Mouse (Mus musculus) heart, embryonic 12.5 days (tissue): ENCODE results near the gene Sash1. TPM values are rescaled to one million over a fixed set of nuclear protein-coding genes. Genes with fewer than 3 reads are reported as not detected.

Source experiments
- ATAC-seq: fragments of 200-750 bp; cut with Nextera tagmentation; 2 replicates; pipeline ENCODE4 v1.8.0; 2017; ENCODE audit warnings: moderate TSS enrichment, moderate library complexity; ENCODE audit not compliant: insufficient number of reproducible peaks, low FRiP score
- H3K27ac ChIP-seq: fragments of 300-500 bp; sonication (generic); 2 replicates; pipeline ENCODE4 v1.5.1; 2016; ENCODE audit warnings: mild to moderate bottlenecking, moderate library complexity; ENCODE audit not compliant: poor library complexity, severe bottlenecking
- H3K27me3 ChIP-seq: fragments of 300-500 bp; sonication (generic); replicated peaks from 2 replicates; pipeline ENCODE4 v1.6.1; 2016; ENCODE audit warnings: mild to moderate bottlenecking, moderate library complexity
- H3K36me3 ChIP-seq: fragments of 300-500 bp; sonication (generic); 2 replicates; pipeline ENCODE4 v1.6.1; 2016; ENCODE audit warnings: mild to moderate bottlenecking, moderate library complexity
- H3K4me1 ChIP-seq: fragments of 300-500 bp; sonication (generic); replicated peaks from 2 replicates; pipeline ENCODE4 v1.6.1; 2016; ENCODE audit warnings: mild to moderate bottlenecking
- H3K4me2 ChIP-seq: fragments of 300-500 bp; sonication (generic); 2 replicates; pipeline ENCODE4 v1.6.1; 2016; ENCODE audit warnings: mild to moderate bottlenecking, moderate library complexity
- H3K4me3 ChIP-seq: fragments of 300-500 bp; sonication (generic); 2 replicates; pipeline ENCODE4 v1.5.1; 2016; ENCODE audit warnings: mild to moderate bottlenecking
- H3K9ac ChIP-seq: fragments of 300-500 bp; sonication (generic); 2 replicates; pipeline ENCODE4 v1.6.1; 2016; ENCODE audit warnings: mild to moderate bottlenecking, moderate library complexity
- H3K9me3 ChIP-seq: fragments of 300-500 bp; sonication (generic); replicated peaks from 2 replicates; pipeline ENCODE4 v1.6.1; 2016; ENCODE audit warnings: mild to moderate bottlenecking, moderate library complexity
- WGBS: fragments of 180-500 bp; shearing (Covaris S2); methylation state at CpG from one replicate; pipeline ENCODE4 v1.1.7; 2016; 5-methylcytosine and 5-hydroxymethylcytosine counted together
- polyA plus RNA-seq: library from polyadenylated mRNA; unstranded; fragments of >200 nt; fragmentation: Nextera tagmentation; extraction: Ambion mirVana; gene quantifications from 2 replicates; pipeline ENCODE4 v1.2.1, GENCODE M21; 2016

Gene Sash1
- polyA plus RNA-seq, 1 experiment from 2014 or later = 2.9 TPM

GRCm38 (mm10) chr10:8898099-8898777, 12.4 kb upstream of the Sash1 start:
- H3K9me3 ChIP-seq = no peaks in the 10 kb centered on the region
- no peak overlapping the region for H3K9ac ChIP-seq
- H3K36me3 ChIP-seq = no peaks in the 10 kb centered on the region
- H3K27me3 ChIP-seq = no peaks in the 10 kb centered on the region
- H3K4me1 ChIP-seq = 0 out of 2 replicates have a peak, but pooled peaks cover 2% of the 10 kb centered on the region
- WGBS = 65% methylated on average over 5 of the region's 5 CpGs
- no peak overlapping the region for H3K4me3 ChIP-seq
- no peak for ATAC-seq
- no peak overlapping the region for H3K27ac ChIP-seq
- no peak overlapping the region for H3K4me2 ChIP-seq

- H3K27me3 ChIP-seq = no peaks in the 10 kb centered on the region
- no peak overlapping the region for H3K4me2 ChIP-seq
- no peaks in the 10 kb centered on the region for H3K36me3 ChIP-seq
- ATAC-seq = peak; percentile 15; the same call in 1 of the 2 replicates
- no peak overlapping the region for H3K27ac ChIP-seq
- no peak overlapping the region for H3K9ac ChIP-seq
- H3K9me3 ChIP-seq = no peaks in the 10 kb centered on the region
- H3K4me1 ChIP-seq = 0 out of 2 replicates have a peak, but pooled peaks cover 2% of the 10 kb centered on the region
- no peak overlapping the region for H3K4me3 ChIP-seq
- WGBS = 90% methylated on average over 6 of the region's 6 CpGs
Measured at GRCm38 (mm10) chr10:8894965-8895515, 9.2 kb upstream of the Sash1 start.

DNA sequence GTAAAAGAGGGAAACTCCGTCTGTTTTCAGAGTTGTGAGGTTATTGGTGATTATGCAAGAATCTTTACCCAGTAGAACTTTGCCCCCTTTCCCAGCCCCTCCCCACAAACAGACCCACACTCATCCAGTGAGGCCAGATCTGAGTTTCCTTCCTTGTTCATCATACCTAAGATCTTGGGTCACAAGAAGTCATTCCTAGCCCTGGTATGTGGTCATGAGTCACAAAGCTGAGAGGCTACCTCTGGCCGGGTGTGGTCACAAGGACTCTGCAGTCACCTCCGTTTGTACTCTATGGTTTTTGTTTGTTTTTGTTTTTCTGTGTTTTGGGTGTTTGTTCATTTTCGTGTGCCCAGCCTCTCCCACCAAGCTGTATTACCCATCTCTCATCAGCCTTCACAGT, 4.6 kb upstream of the Sash1 start:
- no peak for ATAC-seq
- 0 out of 2 replicates have a peak, but pooled peaks cover 2% of the 10 kb centered on the region for H3K4me1 ChIP-seq
- no peaks in the 10 kb centered on the region for H3K36me3 ChIP-seq
- no peak overlapping the region for H3K27ac ChIP-seq
- no peaks in the 10 kb centered on the region for H3K9me3 ChIP-seq
- H3K9ac ChIP-seq = no peak overlapping the region
- H3K4me2 ChIP-seq = no peak overlapping the region
- no peak overlapping the region for H3K4me3 ChIP-seq
- 65% methylated on average over 4 of the region's 4 CpGs for WGBS
- H3K27me3 ChIP-seq = no peaks in the 10 kb centered on the region

DNA sequence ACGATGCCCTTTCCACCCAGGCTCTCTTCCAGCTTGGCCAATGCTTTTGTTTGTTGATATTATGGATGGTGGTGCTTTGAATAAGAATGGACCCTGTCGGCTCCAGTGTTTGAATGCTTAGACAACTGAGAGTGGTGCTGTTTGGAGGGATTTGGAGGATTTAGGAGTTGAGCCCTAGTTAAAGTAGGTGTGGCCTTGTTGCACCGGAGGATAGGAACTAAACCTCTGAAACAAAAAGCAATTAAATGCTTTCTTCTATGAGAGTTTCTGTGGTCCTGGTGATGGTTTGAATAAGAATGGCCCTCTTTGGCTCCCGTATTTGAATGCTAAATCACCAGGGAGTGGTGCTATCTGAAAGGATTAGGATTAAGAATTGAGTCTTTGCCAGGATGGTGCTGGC, 3.5 kb upstream of the Sash1 start:
- Histone ChIP-seq H3K4me3 (no peak overlapping the region), H3K9ac (no peak overlapping the region), H3K9me3 (no peaks in the 10 kb centered on the region), H3K27me3 (no peaks in the 10 kb centered on the region), H3K27ac (no peak overlapping the region), H3K36me3 (no peaks in the 10 kb centered on the region), H3K4me1 (peaks cover 4% of the 10 kb centered on the region; the same call in 1 of the 2 replicates), H3K4me2 (no peak overlapping the region)
- no peak for ATAC-seq
- 71% methylated on average over 4 of the region's 4 CpGs for WGBS

GRCm38 (mm10) chr10:8886528-8886854, 621 bp upstream of the Sash1 start:
- peak overlapping the region; percentile 85 for H3K9ac ChIP-seq
- peak overlapping the region; percentile 96 for H3K27ac ChIP-seq
- H3K4me1 ChIP-seq = peaks cover 19% of the 10 kb centered on the region
- no peaks in the 10 kb centered on the region for H3K36me3 ChIP-seq
- ATAC-seq = peak; percentile 36; the same call in 1 of the 2 replicates
- no peaks in the 10 kb centered on the region for H3K27me3 ChIP-seq
- H3K4me2 ChIP-seq = peak overlapping the region; percentile 69
- under 1% methylated on average over 14 of the region's 14 CpGs for WGBS
- no peaks in the 10 kb centered on the region for H3K9me3 ChIP-seq
- H3K4me3 ChIP-seq = peak overlapping the region; percentile 89

GRCm38 (mm10) chr10:8885201-8885600, 669 bp downstream of the Sash1 start:
- peak overlapping the region; percentile 85 for H3K9ac ChIP-seq
- H3K4me1 ChIP-seq = peaks cover 24% of the 10 kb centered on the region
- no peak for ATAC-seq
- H3K36me3 ChIP-seq = no peaks in the 10 kb centered on the region
- peak overlapping the region; percentile 96 for H3K27ac ChIP-seq
- peak overlapping the region; percentile 69 for H3K4me2 ChIP-seq
- peak overlapping the region; percentile 89 for H3K4me3 ChIP-seq
- no peaks in the 10 kb centered on the region for H3K27me3 ChIP-seq
- WGBS = under 1% methylated on average over 11 of the region's 11 CpGs
- H3K9me3 ChIP-seq = no peaks in the 10 kb centered on the region

DNA sequence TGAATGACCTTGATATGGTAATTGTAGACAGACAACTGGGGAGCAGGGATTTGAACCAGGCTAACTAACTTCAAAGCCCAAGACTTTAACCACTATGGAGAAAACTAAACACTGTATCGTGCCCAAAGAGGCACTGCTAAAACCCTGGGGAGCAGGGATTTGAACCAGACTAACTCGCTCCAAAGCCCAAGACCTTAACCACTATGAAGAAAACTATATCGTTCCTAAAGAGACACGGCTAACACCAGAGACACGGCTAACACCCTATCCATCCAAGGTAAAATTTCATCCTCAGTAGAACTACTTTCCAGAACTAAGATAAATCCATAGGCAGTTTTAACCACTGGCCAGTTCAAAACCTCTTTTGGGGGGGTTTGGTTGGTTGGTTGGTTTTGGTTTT, 1.3 kb downstream of the Sash1 start:
- no peak overlapping the region for H3K9ac ChIP-seq
- H3K9me3 ChIP-seq = no peaks in the 10 kb centered on the region
- no peaks in the 10 kb centered on the region for H3K36me3 ChIP-seq
- 31% methylated on average over 5 of the region's 5 CpGs for WGBS
- peak overlapping the region; percentile 69 for H3K4me2 ChIP-seq
- no peak overlapping the region; the same call in 1 of the 2 replicates for H3K27ac ChIP-seq
- peak overlapping the region; percentile 89 for H3K4me3 ChIP-seq
- H3K4me1 ChIP-seq = peaks cover 26% of the 10 kb centered on the region
- H3K27me3 ChIP-seq = no peaks in the 10 kb centered on the region
- no peak for ATAC-seq

- Histone ChIP-seq H3K9me3 (no peaks in the 10 kb centered on the region), H3K9ac (peak overlapping the region; percentile 56; the same call in 1 of the 2 replicates), H3K36me3 (no peaks in the 10 kb centered on the region), H3K27me3 (no peaks in the 10 kb centered on the region), H3K4me3 (peak overlapping the region; percentile 28), H3K27ac (no peak overlapping the region), H3K4me1 (peaks cover 35% of the 10 kb centered on the region), H3K4me2 (peak overlapping the region; percentile 62)
- no peak for ATAC-seq
- 9% methylated on average over 4 of the region's 4 CpGs for WGBS
Measured at GRCm38 (mm10) chr10:8883686-8884085, 2.2 kb downstream of the Sash1 start.

GRCm38 (mm10) chr10:8881736-8882135, 4.1 kb downstream of the Sash1 start:
- peaks cover 38% of the 10 kb centered on the region for H3K4me1 ChIP-seq
- 0 out of 2 replicates have a peak, but pooled peaks cover 2% of the 10 kb centered on the region for H3K9me3 ChIP-seq
- H3K4me2 ChIP-seq = no peak overlapping the region
- ATAC-seq = no peak
- WGBS = 41% methylated on average over 2 of the region's 2 CpGs
- peaks cover 3% of the 10 kb centered on the region for H3K36me3 ChIP-seq
- H3K27me3 ChIP-seq = no peaks in the 10 kb centered on the region
- H3K4me3 ChIP-seq = no peak overlapping the region
- H3K27ac ChIP-seq = no peak overlapping the region
- H3K9ac ChIP-seq = no peak overlapping the region

DNA sequence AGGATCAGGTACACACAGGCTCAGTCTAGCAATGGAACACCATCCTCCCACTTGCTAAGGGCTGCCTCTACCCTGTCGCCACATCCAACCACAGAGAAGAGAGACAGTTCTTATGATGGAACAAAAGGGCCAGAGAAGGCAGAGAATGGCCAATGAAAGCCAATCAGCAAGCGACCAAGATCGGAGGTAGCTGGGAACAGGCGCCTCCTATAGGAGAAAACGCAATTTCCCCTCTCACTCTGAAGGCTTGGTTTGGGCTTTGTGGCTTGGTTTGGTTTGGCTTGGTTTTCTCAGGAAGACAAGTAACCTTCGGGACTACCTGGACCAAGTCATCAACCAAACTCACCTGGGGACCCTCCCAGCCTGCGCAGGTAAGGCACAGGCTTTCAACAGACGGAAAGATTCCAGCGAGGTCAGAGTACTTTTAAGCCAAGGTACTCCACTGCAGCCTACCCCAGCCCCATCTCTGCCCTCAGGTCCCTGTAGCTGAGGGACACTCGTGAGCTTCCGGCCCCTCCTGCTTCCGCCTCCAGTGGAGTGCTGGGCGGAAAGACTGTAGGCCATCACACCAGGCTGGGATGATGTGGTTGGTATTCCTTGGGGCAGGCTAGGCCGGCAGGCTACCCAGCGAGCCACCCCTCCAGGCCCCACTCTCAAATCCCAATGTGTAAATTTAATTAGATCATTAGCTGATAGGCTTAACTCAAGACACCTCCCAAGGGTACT, 4.8 kb downstream of the Sash1 start:
- Histone ChIP-seq H3K9me3 (0 out of 2 replicates have a peak, but pooled peaks cover 2% of the 10 kb centered on the region), H3K27ac (no peak overlapping the region), H3K4me2 (no peak overlapping the region), H3K4me3 (no peak overlapping the region), H3K27me3 (no peaks in the 10 kb centered on the region), H3K36me3 (peaks cover 3% of the 10 kb centered on the region), H3K9ac (no peak overlapping the region), H3K4me1 (peaks cover 38% of the 10 kb centered on the region)
- ATAC-seq = no peak
- WGBS = 64% methylated on average over 15 of the region's 15 CpGs

DNA sequence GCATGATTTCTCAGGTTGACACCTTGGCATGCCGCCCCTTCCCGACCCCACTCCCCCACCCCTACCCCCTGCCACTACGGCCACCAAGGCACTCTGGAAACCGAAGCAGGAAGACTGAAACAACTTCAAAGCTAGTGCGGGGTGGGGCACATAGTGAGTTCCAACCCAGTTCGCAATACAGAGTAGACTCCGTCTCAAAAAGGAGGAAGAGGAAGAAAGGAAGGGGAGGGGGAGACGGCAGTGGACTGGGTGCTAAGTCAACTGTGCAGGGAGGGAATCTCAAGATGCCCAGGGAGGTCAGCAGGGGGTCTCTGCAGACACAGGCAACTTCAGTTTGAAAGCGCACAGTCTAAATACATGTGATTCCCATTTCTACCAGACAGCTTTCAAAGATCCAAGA, 7.0 kb downstream of the Sash1 start:
- Histone ChIP-seq H3K4me2 (peak overlapping the region; percentile 42), H3K36me3 (peaks cover 3% of the 10 kb centered on the region), H3K9ac (no peak overlapping the region), H3K4me3 (no peak overlapping the region), H3K9me3 (0 out of 2 replicates have a peak, but pooled peaks cover 2% of the 10 kb centered on the region), H3K27ac (no peak overlapping the region), H3K4me1 (peaks cover 38% of the 10 kb centered on the region), H3K27me3 (no peaks in the 10 kb centered on the region)
- WGBS = 24% methylated on average over 9 of the region's 9 CpGs
- ATAC-seq = no peak
